ENCODE assay signal across 7 mouse cellular contexts in the genomic region with DNA sequence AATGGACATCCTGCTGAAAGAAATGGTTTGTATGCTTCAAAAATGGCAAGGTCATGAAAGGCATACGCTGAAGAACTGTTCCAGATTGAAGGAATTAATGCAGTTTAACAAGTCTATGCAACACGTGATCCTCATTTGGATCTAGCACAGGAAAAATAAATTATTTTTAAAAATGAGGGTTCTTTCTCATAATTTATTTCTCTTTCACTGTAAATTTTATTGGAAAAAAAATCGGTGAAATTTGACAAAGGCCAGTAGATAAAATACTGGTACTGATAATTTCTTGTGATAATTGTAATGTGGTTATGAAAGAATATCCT. TPM values are rescaled to one million over a fixed set of nuclear protein-coding genes. Genes with fewer than 3 reads are reported as not detected.
DNase-seq lines count a peak whose midpoint lies in the region; ATAC-seq and TF ChIP-seq lines count a peak whose summit lies in the region.

No protein-coding gene starts in this region.

- H3K9me3 ChIP-seq in lung, postnatal 0 days (ENCODE audit: low read length) = no peaks in the 10 kb centered on the region
- H3K9me3 ChIP-seq in forebrain, embryonic 15.5 days = no peaks in the 10 kb centered on the region
- H3K9me3 ChIP-seq in liver, embryonic 12.5 days (replicated peaks) = no peaks in the 10 kb centered on the region

- peak overlapping the region; percentile 59 for H3K4me2 ChIP-seq in lung, postnatal 0 days (replicated peaks; ENCODE audit: low read depth, low read length)
- H3K4me2 ChIP-seq in forebrain, embryonic 15.5 days (replicated peaks) = peak overlapping the region; percentile 43
- H3K4me2 ChIP-seq in liver, embryonic 12.5 days = peak overlapping the region; percentile 78

- no peak for ATAC-seq in lung, postnatal 0 days
- no peak for ATAC-seq in forebrain, embryonic 15.5 days (replicated peaks)
- no peak for ATAC-seq in liver, embryonic 12.5 days
- ATAC-seq in monocyte, adult 5-6 weeks (replicated peaks; ENCODE audit: insufficient number of reproducible peaks, low FRiP score, low TSS enrichment, poor library complexity, severe bottlenecking) = no peak

- no peak for DNase-seq in lung, postnatal 0 days (ENCODE audit: low spot score)
- no peak for DNase-seq in lung, postnatal 4 days
- DNase-seq in frontal cortex, postnatal 36 days (ENCODE audit: low spot score in 2 of 2) = no peak
- DNase-seq in gastrocnemius, postnatal 25 days = no peak

- WGBS in lung, postnatal 0 days = 20% methylated on average over 3 of the region's 3 CpGs
- WGBS in forebrain, embryonic 15.5 days = 31% methylated on average over 3 of the region's 3 CpGs
- WGBS in liver, embryonic 12.5 days (ENCODE audit: insufficient replicate concordance) = 16% methylated on average over 3 of the region's 3 CpGs

- peak overlapping the region; percentile 54 for H3K4me3 ChIP-seq in lung, postnatal 0 days (ENCODE audit: low read depth, low read length)
- H3K4me3 ChIP-seq in forebrain, embryonic 15.5 days = peak overlapping the region; percentile 65
- peak overlapping the region; percentile 68 for H3K4me3 ChIP-seq in liver, embryonic 12.5 days

- H3K36me3 ChIP-seq in lung, postnatal 0 days (ENCODE audit: insufficient read depth, low read length) = no peaks in the 10 kb centered on the region
- H3K36me3 ChIP-seq in forebrain, embryonic 15.5 days = no peaks in the 10 kb centered on the region
- no peaks in the 10 kb centered on the region for H3K36me3 ChIP-seq in liver, embryonic 12.5 days

- no peaks in the 10 kb centered on the region for H3K4me1 ChIP-seq in lung, postnatal 0 days (ENCODE audit: insufficient read depth, low read depth, low read length)
- H3K4me1 ChIP-seq in forebrain, embryonic 15.5 days = no peaks in the 10 kb centered on the region
- peaks cover 10% of the 10 kb centered on the region; the same call in 1 of the 2 replicates for H3K4me1 ChIP-seq in liver, embryonic 12.5 days

- no peak overlapping the region for H3K9ac ChIP-seq in lung, postnatal 0 days (replicated peaks; ENCODE audit: low read depth)
- peak overlapping the region; percentile 67; the same call in 1 of the 2 replicates for H3K9ac ChIP-seq in forebrain, embryonic 15.5 days (replicated peaks)
- H3K9ac ChIP-seq in liver, embryonic 12.5 days = peak overlapping the region; percentile 80; the same call in 1 of the 2 replicates

- no peak for TF ChIP-seq CTCF in lung, postnatal 0 days (IDR thresholded peaks at IDR 0.05)

- no peaks in the 10 kb centered on the region for H3K27me3 ChIP-seq in lung, postnatal 0 days (replicated peaks; ENCODE audit: insufficient read depth, low read length)
- H3K27me3 ChIP-seq in forebrain, embryonic 15.5 days = no peaks in the 10 kb centered on the region
- no peaks in the 10 kb centered on the region for H3K27me3 ChIP-seq in liver, embryonic 12.5 days (replicated peaks)

- no peak overlapping the region for H3K27ac ChIP-seq in lung, postnatal 0 days (ENCODE audit: low read length)
- no peak overlapping the region for H3K27ac ChIP-seq in forebrain, embryonic 15.5 days (replicated peaks)
- no peak overlapping the region for H3K27ac ChIP-seq in liver, embryonic 12.5 days

- TF ChIP-seq EP300 in lung, postnatal 0 days (IDR thresholded peaks at IDR 0.05) = no peak

RNA-seq across cellular contexts. Expression of gene Usp11, which starts 1.3 kb away (rescaled TPM):
- 6.5 and 6.6 TPM in 2 replicates for polyA plus RNA-seq in lung, postnatal 0 days (2015; fragmentation: Nextera tagmentation; extraction: Ambion mirVana)
- 85.3 and 86.6 TPM in 2 replicates for polyA plus RNA-seq in forebrain, embryonic 15.5 days (2015; fragmentation: Nextera tagmentation; extraction: Ambion mirVana)
- polyA plus RNA-seq in liver, embryonic 12.5 days (2016; fragmentation: Nextera tagmentation; extraction: Ambion mirVana) = 13.7 and 14.2 TPM in 2 replicates
- total RNA-seq in monocyte, adult 5-6 weeks (2017) = 4.3 to 12.9 TPM (median 5.1 TPM) in 3 replicates
- 1 to 10 TPM; 1.1 to 1.5 TPM for total RNA-seq in gastrocnemius, postnatal 25 days (2021)

RNA-seq across cellular contexts. Expression of gene Cdk16, which starts 17.3 kb away (rescaled TPM):
- 58.1 and 60.3 TPM in 2 replicates for polyA plus RNA-seq in lung, postnatal 0 days (2015; fragmentation: Nextera tagmentation; extraction: Ambion mirVana)
- 133 and 137 TPM in 2 replicates for polyA plus RNA-seq in forebrain, embryonic 15.5 days (2015; fragmentation: Nextera tagmentation; extraction: Ambion mirVana)
- 64.9 and 66.2 TPM in 2 replicates for polyA plus RNA-seq in liver, embryonic 12.5 days (2016; fragmentation: Nextera tagmentation; extraction: Ambion mirVana)
- 19.4 to 50.3 TPM (median 29.2 TPM) in 3 replicates for total RNA-seq in monocyte, adult 5-6 weeks (2017)
- total RNA-seq in gastrocnemius, postnatal 25 days (2021) = 100 to 1,000 TPM; 124 to 132 TPM

RNA-seq across cellular contexts. Expression of gene Uba1, which starts 46.9 kb away (rescaled TPM):
- 78.4 and 83.5 TPM in 2 replicates for polyA plus RNA-seq in lung, postnatal 0 days (2015; fragmentation: Nextera tagmentation; extraction: Ambion mirVana)
- polyA plus RNA-seq in forebrain, embryonic 15.5 days (2015; fragmentation: Nextera tagmentation; extraction: Ambion mirVana) = 407 and 417 TPM in 2 replicates
- polyA plus RNA-seq in liver, embryonic 12.5 days (2016; fragmentation: Nextera tagmentation; extraction: Ambion mirVana) = 170 and 172 TPM in 2 replicates
- total RNA-seq in monocyte, adult 5-6 weeks (2017) = 137 to 173 TPM (median 147 TPM) in 3 replicates
- 100 to 1,000 TPM; 134 to 145 TPM for total RNA-seq in gastrocnemius, postnatal 25 days (2021)
